Mouse (Mus musculus): ENCODE measurements around the gene Uba1y. TPM values are rescaled to one million over a fixed set of nuclear protein-coding genes. Genes with fewer than 3 reads are reported as not detected.
"Not testable (repeated sequence)": the region's sequence is repeated elsewhere in the genome, so short reads cannot be mapped to it uniquely, and the experiment has no call there.

Gene Uba1y
- total RNA-seq (2014; fragmentation: Nextera tagmentation) (not detected in 2 replicates), total RNA-seq (2017) (not detected in 2 replicates), polyA plus RNA-seq (2012) (not detected in 2 replicates)

GRCm38 (mm10) chrY:818396-818795, at the start of gene Uba1y:
Gene Uba1y (plus strand): TSS chrY:818649.
- ATAC-seq (ENCODE audit: extremely low read depth, insufficient number of reproducible peaks, low FRiP score, poor library complexity, severe bottlenecking): no peak
- no peaks in the 10 kb centered on the region for H3K36me3 ChIP-seq (replicated peaks)
- DNase-seq (ENCODE audit: low spot score): no peak
- H3K4me3 ChIP-seq (ENCODE audit: low read depth, low read length): no peak within 1 kb of the TSS
- H3K4me1 ChIP-seq (ENCODE audit: insufficient read depth, low read depth, low read length): no peaks in the 10 kb centered on the region
- H3K27me3 ChIP-seq (ENCODE audit: insufficient read depth, low read length): no peaks in the 10 kb centered on the region
- no peaks in the 10 kb centered on the region for H3K9me3 ChIP-seq (replicated peaks)
- TF ChIP-seq GATA1 (IDR thresholded peaks at IDR 0.05; ENCODE audit: borderline replicate concordance, low read length) (no peak), CTCF (IDR thresholded peaks at IDR 0.05; ENCODE audit: low read depth, low read length) (no peak), TAL1 (conservative IDR thresholded peaks at IDR 0.05; ENCODE audit: low read depth, low read length) (no peak), GATA2 (IDR thresholded peaks at IDR 0.05; ENCODE audit: borderline replicate concordance, low read depth, low read length) (no peak), POLR2AphosphoS5 (IDR thresholded peaks at IDR 0.05; ENCODE audit: insufficient replicate concordance, low read depth, low read length) (no peak)

DNA sequence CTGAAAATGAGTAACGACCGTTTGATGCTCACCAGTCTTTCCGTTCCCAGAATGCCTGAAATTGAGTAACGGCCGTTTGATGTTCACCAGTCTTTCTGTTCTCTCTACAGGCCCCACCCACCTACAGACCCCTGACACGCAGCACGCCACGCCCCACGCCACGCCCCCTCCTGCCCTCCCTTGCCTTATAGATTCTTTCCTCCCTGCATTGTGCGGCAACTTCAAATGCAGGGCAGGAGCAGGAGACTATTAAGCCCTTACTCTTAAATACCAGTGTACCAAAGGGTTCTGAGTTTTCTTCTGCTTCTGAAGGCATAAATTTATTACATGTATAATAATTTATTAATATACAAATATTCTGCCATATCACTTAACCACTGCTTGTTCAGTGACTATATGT, 21.1 kb upstream of the Uba1y start, which contains the start of gene Zfy1:
Gene Zfy1 (minus strand): TSS at position 101 of the 400 bp plus-strand sequence.
- not testable (repeated sequence) for H3K9me3 ChIP-seq (replicated peaks); ATAC-seq (ENCODE audit: extremely low read depth, insufficient number of reproducible peaks, low FRiP score, poor library complexity, severe bottlenecking); H3K36me3 ChIP-seq (replicated peaks); DNase-seq (ENCODE audit: low spot score); H3K4me1 ChIP-seq (ENCODE audit: insufficient read depth, low read depth, low read length); H3K4me3 ChIP-seq (ENCODE audit: low read depth, low read length); H3K27me3 ChIP-seq (ENCODE audit: insufficient read depth, low read length)

DNA sequence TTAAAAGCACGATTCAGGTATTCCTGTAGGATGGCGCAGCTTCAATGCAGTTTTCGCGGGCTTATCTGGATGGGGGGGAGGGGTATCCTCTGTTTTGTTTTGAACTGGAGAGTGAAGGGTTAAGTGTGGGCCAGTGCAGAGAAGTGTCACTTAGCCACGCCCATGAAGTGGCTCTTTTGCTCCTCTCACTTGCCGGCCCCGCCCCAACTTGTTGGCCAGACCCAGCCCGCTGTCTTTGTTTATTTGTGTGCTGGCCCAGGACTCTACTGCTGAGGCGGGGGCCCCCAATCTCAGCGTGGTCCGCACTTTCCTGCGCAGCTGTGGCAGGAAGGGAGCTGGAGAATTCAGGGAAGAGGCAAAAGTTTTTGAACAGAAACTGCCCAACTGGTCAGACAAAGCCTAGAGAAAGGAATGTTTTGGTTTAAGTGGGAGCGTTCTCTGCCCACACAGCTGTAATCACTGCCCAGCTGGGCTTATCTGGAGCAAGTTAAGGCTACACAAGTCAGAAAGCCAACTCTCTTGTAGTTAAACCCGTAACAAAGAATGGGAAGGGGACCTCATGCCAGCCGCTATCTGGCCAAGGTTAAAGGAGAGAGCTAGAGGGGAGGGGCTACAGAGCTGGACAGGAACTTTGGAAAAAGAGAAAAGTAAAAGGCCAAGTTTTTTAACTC, 9.3 kb upstream of the Uba1y start:
- ATAC-seq (ENCODE audit: extremely low read depth, insufficient number of reproducible peaks, low FRiP score, poor library complexity, severe bottlenecking) (no peak), DNase-seq (ENCODE audit: low spot score) (no peak)
- no peak for TF ChIP-seq TAL1 (conservative IDR thresholded peaks at IDR 0.05; ENCODE audit: low read depth, low read length)
- no peak for TF ChIP-seq GATA1 (IDR thresholded peaks at IDR 0.05; ENCODE audit: borderline replicate concordance, low read length)
- TF ChIP-seq POLR2AphosphoS5 (IDR thresholded peaks at IDR 0.05; ENCODE audit: insufficient replicate concordance, low read depth, low read length): no peak
- TF ChIP-seq CTCF (IDR thresholded peaks at IDR 0.05; ENCODE audit: low read depth, low read length): no peak
- no peak for TF ChIP-seq GATA2 (IDR thresholded peaks at IDR 0.05; ENCODE audit: borderline replicate concordance, low read depth, low read length)
- Histone ChIP-seq H3K4me1 (ENCODE audit: insufficient read depth, low read depth, low read length) (no peaks in the 10 kb centered on the region), H3K4me3 (ENCODE audit: low read depth, low read length) (no peak overlapping the region), H3K36me3 (replicated peaks) (no peaks in the 10 kb centered on the region), H3K27me3 (ENCODE audit: insufficient read depth, low read length) (no peaks in the 10 kb centered on the region), H3K9me3 (replicated peaks) (no peaks in the 10 kb centered on the region)

DNA sequence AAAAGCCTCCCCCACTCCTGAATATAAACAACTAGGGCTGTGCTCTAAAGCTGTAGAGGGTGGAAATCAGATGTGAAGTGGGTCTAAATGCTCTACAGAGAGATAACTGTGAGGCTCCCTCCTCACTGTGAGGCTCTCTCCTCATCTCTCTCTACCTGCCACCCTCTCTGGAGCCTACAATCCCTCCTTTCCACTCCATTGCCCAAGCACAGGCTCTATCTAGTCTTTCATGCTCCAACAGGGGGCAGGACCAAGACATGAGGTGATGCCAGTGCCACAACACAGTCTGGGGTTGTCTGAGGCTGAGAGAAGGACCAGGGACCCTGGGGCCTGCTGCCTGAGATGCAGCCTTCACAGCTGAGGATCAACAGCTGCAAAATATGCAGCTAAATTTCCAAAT, 54.0 kb downstream of the Uba1y start:
- DNase-seq (ENCODE audit: low spot score) (no peak), ATAC-seq (ENCODE audit: extremely low read depth, insufficient number of reproducible peaks, low FRiP score, poor library complexity, severe bottlenecking) (no peak)
- Histone ChIP-seq H3K36me3 (replicated peaks) (no peaks in the 10 kb centered on the region), H3K4me1 (ENCODE audit: insufficient read depth, low read depth, low read length) (no peaks in the 10 kb centered on the region), H3K27me3 (ENCODE audit: insufficient read depth, low read length) (no peaks in the 10 kb centered on the region), H3K4me3 (ENCODE audit: low read depth, low read length) (no peak overlapping the region), H3K9me3 (replicated peaks) (no peaks in the 10 kb centered on the region)
- TF ChIP-seq GATA2 (IDR thresholded peaks at IDR 0.05; ENCODE audit: borderline replicate concordance, low read depth, low read length) (no peak), TAL1 (conservative IDR thresholded peaks at IDR 0.05; ENCODE audit: low read depth, low read length) (no peak), GATA1 (IDR thresholded peaks at IDR 0.05; ENCODE audit: borderline replicate concordance, low read length) (no peak), POLR2AphosphoS5 (IDR thresholded peaks at IDR 0.05; ENCODE audit: insufficient replicate concordance, low read depth, low read length) (no peak), CTCF (IDR thresholded peaks at IDR 0.05; ENCODE audit: low read depth, low read length) (no peak)

- no peaks in the 10 kb centered on the region for H3K9me3 ChIP-seq (replicated peaks)
- no peaks in the 10 kb centered on the region for H3K4me1 ChIP-seq (ENCODE audit: insufficient read depth, low read depth, low read length)
- no peak overlapping the region for H3K4me3 ChIP-seq (ENCODE audit: low read depth, low read length)
- TF ChIP-seq TAL1 (conservative IDR thresholded peaks at IDR 0.05; ENCODE audit: low read depth, low read length): no peak
- TF ChIP-seq POLR2AphosphoS5 (IDR thresholded peaks at IDR 0.05; ENCODE audit: insufficient replicate concordance, low read depth, low read length): no peak
- no peak for TF ChIP-seq GATA1 (IDR thresholded peaks at IDR 0.05; ENCODE audit: borderline replicate concordance, low read length)
- ATAC-seq (ENCODE audit: extremely low read depth, insufficient number of reproducible peaks, low FRiP score, poor library complexity, severe bottlenecking) (no peak), DNase-seq (ENCODE audit: low spot score) (no peak)
- no peaks in the 10 kb centered on the region for H3K36me3 ChIP-seq (replicated peaks)
- no peaks in the 10 kb centered on the region for H3K27me3 ChIP-seq (ENCODE audit: insufficient read depth, low read length)
Measured at GRCm38 (mm10) chrY:872855-873549, 54.6 kb downstream of the Uba1y start.

Other genes starting within 250 kb of the Uba1y start
- gene Zfy1, start 21.2 kb upstream of the Uba1y start, total RNA-seq (2014; fragmentation: Nextera tagmentation): not detected in 2 replicates
- not detected in 2 replicates for gene Zfy1, start 21.2 kb upstream of the Uba1y start, total RNA-seq (2017)
- gene Zfy1, start 21.2 kb upstream of the Uba1y start, polyA plus RNA-seq (2012): not detected in 2 replicates
- not detected in 2 replicates for gene Kdm5d, start 79.1 kb downstream of the Uba1y start, total RNA-seq (2014; fragmentation: Nextera tagmentation)
- not detected in 2 replicates for gene Kdm5d, start 79.1 kb downstream of the Uba1y start, total RNA-seq (2017)
- not detected in 2 replicates for gene Kdm5d, start 79.1 kb downstream of the Uba1y start, polyA plus RNA-seq (2012)
- not detected in 2 replicates for gene Eif2s3y, start 191.9 kb downstream of the Uba1y start, total RNA-seq (2014; fragmentation: Nextera tagmentation)
- 0.17 TPM in 1 of 2 replicates, not detected in the other for gene Eif2s3y, start 191.9 kb downstream of the Uba1y start, total RNA-seq (2017)
- not detected in 2 replicates for gene Eif2s3y, start 191.9 kb downstream of the Uba1y start, polyA plus RNA-seq (2012)